Mouse (Mus musculus): ENCODE measurements at regions not wholly inside any gene's neighbourhood (a gene's known extent, or its start where the extent isn't known, plus 50 kb on each side); places are given as distances from the start of the nearest gene placed in this dataset.

DNA sequence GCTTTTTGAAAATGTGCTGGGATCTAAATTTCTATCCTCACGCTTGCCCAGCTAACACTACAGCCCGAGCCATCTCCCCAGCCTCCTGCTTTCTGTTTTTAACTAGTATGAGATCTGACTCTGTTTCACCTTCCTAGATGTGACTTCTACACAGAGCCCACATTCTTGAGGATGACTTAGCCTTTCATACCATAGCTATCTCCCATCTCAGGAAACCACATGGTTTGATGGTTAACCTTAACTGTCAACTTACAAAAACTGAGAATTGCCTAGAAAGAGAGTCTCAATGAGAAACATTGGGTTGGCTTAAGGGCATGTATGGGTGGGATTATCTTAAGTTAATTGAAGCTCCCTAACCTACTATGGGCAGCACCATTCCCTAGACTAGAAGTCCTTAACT, 78.4 kb downstream of the Utp18 start:
- TF ChIP-seq POLR2A (IDR thresholded peaks at IDR 0.05; ENCODE audit: borderline replicate concordance, extremely low read depth, low read depth, low read length) (no peak), CTCF (IDR thresholded peaks at IDR 0.05; ENCODE audit: insufficient read depth, low read length) (no peak)

Measured in lung, adult 2 months (tissue).